Mouse (Mus musculus): ENCODE results near the gene Vmn1r66. TPM values are rescaled to one million over a fixed set of nuclear protein-coding genes. Genes with fewer than 3 reads are reported as not detected.
"Not testable (repeated sequence)": the region's sequence is repeated elsewhere in the genome, so short reads cannot be mapped to it uniquely, and the experiment has no call there.

Vmn1r66 gene
- not detected for total RNA-seq (2018; cell fraction: chromatin; rRNA removed)
- total RNA-seq (2018; cell fraction: cytosol; rRNA removed): not detected
- total RNA-seq (2018; cell fraction: nucleus; rRNA removed): not detected
- not detected in 3 replicates for polyA plus RNA-seq (2018)

GRCm38 (mm10) chr7:10277906-10278305 lies at the start of gene Vmn1r66:
Gene Vmn1r66 (minus strand): TSS chr7:10278006.
- Histone ChIP-seq H3K27ac (no peak within 1 kb of the TSS), H3K4me3 (ENCODE audit: inconsistent target) (no peak within 1 kb of the TSS), H3K36me3 (ENCODE audit: inconsistent target) (no peaks in the 10 kb centered on the region), H3K79me2 (ENCODE audit: inconsistent target) (no peaks in the 10 kb centered on the region)

- WGBS (ENCODE audit: missing documents): 66% methylated on average over 7 of the region's 20 CpGs
- H3K27ac ChIP-seq; H3K79me2 ChIP-seq (ENCODE audit: inconsistent target): not testable (repeated sequence)
These were observed 47.7 kb upstream of the Vmn1r66 start for GRCm38 (mm10) chr7:10325462-10325861.

GRCm38 (mm10) chr7:10252075-10252474 lies 25.7 kb downstream of the Vmn1r66 start:
- H3K79me2 ChIP-seq (ENCODE audit: inconsistent target): no peaks in the 10 kb centered on the region
- no peak overlapping the region for H3K4me3 ChIP-seq (ENCODE audit: inconsistent target)
- H3K27ac ChIP-seq: no peak overlapping the region
- WGBS (ENCODE audit: missing documents): 90% methylated on average over 13 of the region's 13 CpGs
- no peaks in the 10 kb centered on the region for H3K36me3 ChIP-seq (ENCODE audit: inconsistent target)

More at GRCm38 (mm10) chr7:10325462-10325861, 47.7 kb upstream of the Vmn1r66 start:
- not testable (repeated sequence) for H3K4me3 ChIP-seq (ENCODE audit: inconsistent target); H3K36me3 ChIP-seq (ENCODE audit: inconsistent target)

- H3K4me3 ChIP-seq (ENCODE audit: inconsistent target): no peak overlapping the region
- WGBS (ENCODE audit: missing documents): 77% methylated on average over 5 of the region's 5 CpGs
- H3K79me2 ChIP-seq (ENCODE audit: inconsistent target): no peaks in the 10 kb centered on the region
- no peaks in the 10 kb centered on the region for H3K36me3 ChIP-seq (ENCODE audit: inconsistent target)
- H3K27ac ChIP-seq: no peak overlapping the region
These were observed 28.7 kb downstream of the Vmn1r66 start for GRCm38 (mm10) chr7:10249146-10249545.

Other genes starting within 250 kb of the Vmn1r66 start
- gene Vmn2r50, start 224.7 kb downstream of the Vmn1r66 start, polyA plus RNA-seq (2018): not detected in 3 replicates
- gene Vmn2r51, start 172.3 kb downstream of the Vmn1r66 start, polyA plus RNA-seq (2018): not detected in 3 replicates
- not detected in 3 replicates for gene Vmn2r52, start 101.4 kb downstream of the Vmn1r66 start, polyA plus RNA-seq (2018)
- gene Vmn1r67, start 165.3 kb upstream of the Vmn1r66 start, polyA plus RNA-seq (2018): not detected in 3 replicates
- 0.57 to 1.7 TPM (median 0.68 TPM) in 3 replicates for gene Zik1, start 217.4 kb upstream of the Vmn1r66 start, polyA plus RNA-seq (2018)

All from macrophage (primary cell).